Mouse (Mus musculus) embryonic facial prominence, embryonic 15.5 days (tissue): ENCODE measurements around the gene Unc5c. TPM values are rescaled to one million over a fixed set of nuclear protein-coding genes. Genes with fewer than 3 reads are reported as not detected.

Source experiments
- ATAC-seq: fragments of 200-750 bp; cut with Nextera tagmentation; 2 replicates; pipeline ENCODE4 v1.8.0; 2017; ENCODE audit warnings: low read depth, moderate TSS enrichment; ENCODE audit not compliant: insufficient number of reproducible peaks, low FRiP score, low TSS enrichment
- H3K27ac ChIP-seq: fragments of 300-500 bp; sonication (generic); replicated peaks from 2 replicates; pipeline ENCODE4 v1.5.1; 2015; ENCODE audit warnings: mild to moderate bottlenecking, inconsistent platforms
- H3K27me3 ChIP-seq: fragments of 300-500 bp; sonication (generic); 2 replicates; pipeline ENCODE4 v1.6.1; 2015; ENCODE audit warnings: inconsistent platforms
- H3K36me3 ChIP-seq: fragments of 300-500 bp; sonication (generic); 2 replicates; pipeline ENCODE4 v1.6.1; 2015; ENCODE audit warnings: mild to moderate bottlenecking, inconsistent platforms
- H3K4me1 ChIP-seq: fragments of 300-500 bp; sonication (generic); 2 replicates; pipeline ENCODE4 v1.6.1; 2015; ENCODE audit warnings: inconsistent platforms
- H3K4me2 ChIP-seq: fragments of 300-500 bp; sonication (generic); replicated peaks from 2 replicates; pipeline ENCODE4 v1.6.1; 2015; ENCODE audit warnings: mild to moderate bottlenecking, inconsistent platforms
- H3K4me3 ChIP-seq: fragments of 300-500 bp; sonication (generic); replicated peaks from 2 replicates; pipeline ENCODE4 v1.5.1; 2015; ENCODE audit warnings: mild to moderate bottlenecking, inconsistent platforms
- H3K9ac ChIP-seq: fragments of 300-500 bp; sonication (generic); 2 replicates; pipeline ENCODE4 v1.6.1; 2015; ENCODE audit warnings: inconsistent platforms
- H3K9me3 ChIP-seq: fragments of 300-500 bp; sonication (generic); replicated peaks from 2 replicates; pipeline ENCODE4 v1.6.1; 2016; ENCODE audit warnings: inconsistent platforms
- WGBS: fragments of 180-500 bp; shearing (Covaris S2); methylation state at CpG from one replicate; pipeline ENCODE4 v1.1.7; 2015; 5-methylcytosine and 5-hydroxymethylcytosine counted together
- polyA plus RNA-seq: library from polyadenylated mRNA; unstranded; fragments of >200 nt; fragmentation: Nextera tagmentation; extraction: Ambion mirVana; gene quantifications from 2 replicates; pipeline ENCODE4 v1.2.1, GENCODE M21; 2015

The Unc5c gene
- polyA plus RNA-seq, 1 experiment from 2014 or later, result 6.7 TPM

GRCm38 (mm10) chr3:141577382-141577781 is 112.4 kb downstream of the Unc5c start:
- Histone ChIP-seq H3K36me3 (no peaks in the 10 kb centered on the region), H3K4me3 (no peak overlapping the region), H3K9ac (no peak overlapping the region), H3K27me3 (no peaks in the 10 kb centered on the region), H3K4me1 (no peaks in the 10 kb centered on the region), H3K4me2 (no peak overlapping the region), H3K9me3 (no peaks in the 10 kb centered on the region), H3K27ac (no peak overlapping the region)
- ATAC-seq, result no peak
- 46% methylated on average over 2 of the region's 2 CpGs for WGBS

GRCm38 (mm10) chr3:141581190-141581891 is 116.3 kb downstream of the Unc5c start:
- H3K9me3 ChIP-seq, result no peaks in the 10 kb centered on the region
- H3K4me2 ChIP-seq, result no peak overlapping the region
- ATAC-seq, result no peak
- H3K9ac ChIP-seq, result no peak overlapping the region
- H3K36me3 ChIP-seq, result no peaks in the 10 kb centered on the region
- no peaks in the 10 kb centered on the region for H3K27me3 ChIP-seq
- no peaks in the 10 kb centered on the region for H3K4me1 ChIP-seq
- H3K27ac ChIP-seq, result no peak overlapping the region
- H3K4me3 ChIP-seq, result no peak overlapping the region

- no peak overlapping the region for H3K4me2 ChIP-seq
- H3K9ac ChIP-seq, result no peak overlapping the region
Observed at GRCm38 (mm10) chr3:141581892-141582214, 116.8 kb downstream of the Unc5c start.

DNA sequence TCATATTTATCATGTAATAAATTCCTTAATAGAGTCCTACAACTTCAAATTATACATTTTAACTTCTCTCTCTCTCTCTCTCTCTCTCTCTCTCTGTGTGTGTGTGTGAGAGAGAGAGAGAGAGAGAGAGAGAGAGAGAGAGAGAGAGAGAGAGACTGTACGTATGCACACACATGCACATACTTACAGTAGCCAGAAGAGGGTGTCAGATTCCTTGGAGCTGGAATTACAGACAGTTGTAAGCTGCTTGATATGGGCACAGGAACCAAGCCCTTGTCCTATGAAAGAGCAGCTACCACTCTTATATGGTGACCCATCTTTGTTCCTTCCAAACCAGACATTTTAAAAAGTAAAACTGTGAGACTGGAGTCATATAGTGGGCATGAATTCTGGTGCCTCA is 118.2 kb downstream of the Unc5c start:
- H3K9ac ChIP-seq, result no peak overlapping the region
- H3K27me3 ChIP-seq, result no peaks in the 10 kb centered on the region
- H3K36me3 ChIP-seq, result no peaks in the 10 kb centered on the region
- H3K9me3 ChIP-seq, result no peaks in the 10 kb centered on the region
- no peak overlapping the region for H3K27ac ChIP-seq
- no peak for ATAC-seq
- H3K4me3 ChIP-seq, result no peak overlapping the region
- WGBS, result 75% methylated on average over 1 of the region's 1 CpGs
- H3K4me1 ChIP-seq, result no peaks in the 10 kb centered on the region
- H3K4me2 ChIP-seq, result no peak overlapping the region

More at GRCm38 (mm10) chr3:141581892-141582214, 116.8 kb downstream of the Unc5c start:
- Histone ChIP-seq H3K27me3 (no peaks in the 10 kb centered on the region), H3K9me3 (no peaks in the 10 kb centered on the region), H3K4me1 (no peaks in the 10 kb centered on the region), H3K4me3 (no peak overlapping the region), H3K36me3 (no peaks in the 10 kb centered on the region), H3K27ac (no peak overlapping the region)
- ATAC-seq, result no peak

- H3K27ac ChIP-seq, result no peak overlapping the region
- no peaks in the 10 kb centered on the region for H3K27me3 ChIP-seq
- no peaks in the 10 kb centered on the region for H3K36me3 ChIP-seq
- H3K4me2 ChIP-seq, result no peak overlapping the region
- no peaks in the 10 kb centered on the region for H3K9me3 ChIP-seq
- H3K4me1 ChIP-seq, result no peaks in the 10 kb centered on the region
- WGBS, result 61% methylated on average over 4 of the region's 4 CpGs
- ATAC-seq, result no peak
- no peak overlapping the region for H3K4me3 ChIP-seq
- H3K9ac ChIP-seq, result no peak overlapping the region
Observed at GRCm38 (mm10) chr3:141589392-141590012, 124.5 kb downstream of the Unc5c start.

- ATAC-seq, result no peak
- no peak overlapping the region for H3K4me2 ChIP-seq
- no peaks in the 10 kb centered on the region for H3K4me1 ChIP-seq
- no peaks in the 10 kb centered on the region for H3K27me3 ChIP-seq
- no peaks in the 10 kb centered on the region for H3K9me3 ChIP-seq
- H3K9ac ChIP-seq, result no peak overlapping the region
- no peak overlapping the region for H3K27ac ChIP-seq
- H3K4me3 ChIP-seq, result no peak overlapping the region
- no peaks in the 10 kb centered on the region for H3K36me3 ChIP-seq
- 71% methylated on average over 5 of the region's 5 CpGs for WGBS
Observed at GRCm38 (mm10) chr3:141593249-141593648, 128.2 kb downstream of the Unc5c start.

- Histone ChIP-seq H3K27ac (no peak overlapping the region), H3K9ac (no peak overlapping the region), H3K9me3 (no peaks in the 10 kb centered on the region), H3K27me3 (no peaks in the 10 kb centered on the region), H3K4me1 (no peaks in the 10 kb centered on the region), H3K4me2 (no peak overlapping the region), H3K4me3 (no peak overlapping the region), H3K36me3 (no peaks in the 10 kb centered on the region)
- no peak for ATAC-seq
- WGBS, result 79% methylated on average over 5 of the region's 5 CpGs
Observed at GRCm38 (mm10) chr3:141594120-141594519, 129.1 kb downstream of the Unc5c start.

GRCm38 (mm10) chr3:141595073-141595472 is 130.1 kb downstream of the Unc5c start:
- no peak overlapping the region for H3K9ac ChIP-seq
- H3K9me3 ChIP-seq, result no peaks in the 10 kb centered on the region
- H3K4me3 ChIP-seq, result no peak overlapping the region
- H3K36me3 ChIP-seq, result no peaks in the 10 kb centered on the region
- no peak for ATAC-seq
- no peak overlapping the region for H3K4me2 ChIP-seq
- no peaks in the 10 kb centered on the region for H3K27me3 ChIP-seq
- 0 out of 2 replicates have a peak, but pooled peaks cover 3% of the 10 kb centered on the region for H3K4me1 ChIP-seq
- H3K27ac ChIP-seq, result no peak overlapping the region
- WGBS, result 47% methylated on average over 3 of the region's 3 CpGs

DNA sequence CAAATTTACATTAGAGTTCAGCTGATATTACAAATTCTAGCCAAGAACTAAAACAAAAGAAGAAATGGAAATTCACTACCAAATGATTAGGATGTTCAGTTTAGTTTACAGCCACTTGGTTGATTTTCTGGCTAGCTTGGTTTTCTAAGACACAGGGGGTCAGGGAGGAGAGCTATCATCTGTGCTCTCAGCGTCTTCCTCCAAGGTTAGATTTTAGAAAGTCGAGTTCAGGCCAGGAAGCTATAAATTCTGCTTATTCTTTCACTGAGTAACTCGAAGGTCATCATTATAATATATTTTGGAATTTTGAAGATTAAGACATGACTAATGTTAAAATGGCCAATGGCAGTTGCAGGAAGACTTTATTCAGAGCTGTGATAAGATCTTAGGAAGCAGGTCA is 131.4 kb downstream of the Unc5c start:
- no peaks in the 10 kb centered on the region for H3K9me3 ChIP-seq
- H3K4me3 ChIP-seq, result no peak overlapping the region
- 75% methylated on average over 3 of the region's 3 CpGs for WGBS
- no peaks in the 10 kb centered on the region for H3K27me3 ChIP-seq
- no peak overlapping the region for H3K4me2 ChIP-seq
- no peak overlapping the region for H3K27ac ChIP-seq
- H3K4me1 ChIP-seq, result peaks cover 10% of the 10 kb centered on the region; the same call in 1 of the 2 replicates
- no peak overlapping the region for H3K9ac ChIP-seq
- no peaks in the 10 kb centered on the region for H3K36me3 ChIP-seq
- no peak for ATAC-seq

DNA sequence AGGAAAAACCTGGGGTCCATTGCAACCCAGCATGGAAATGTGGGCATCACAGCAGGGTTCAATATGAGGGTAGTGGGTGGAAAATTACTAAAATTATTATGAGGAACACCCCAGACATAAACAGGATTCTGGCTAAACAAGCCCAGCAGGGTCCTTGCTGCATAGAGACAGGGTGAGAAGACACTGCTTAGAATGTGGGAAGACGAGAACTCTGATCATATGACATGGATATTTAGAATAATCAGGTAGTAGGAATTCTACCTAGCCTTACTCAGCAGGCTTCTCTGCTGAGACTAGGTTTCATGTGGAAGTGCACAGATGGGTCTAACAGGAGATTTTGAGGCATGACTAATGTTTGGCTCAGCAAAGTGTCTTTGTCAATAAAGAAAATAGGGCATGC is 131.9 kb downstream of the Unc5c start:
- H3K27ac ChIP-seq, result no peak overlapping the region
- ATAC-seq, result no peak

GRCm38 (mm10) chr3:141597974-141598373 is 133.0 kb downstream of the Unc5c start:
- 40% methylated on average over 2 of the region's 2 CpGs for WGBS
- Histone ChIP-seq H3K36me3 (no peaks in the 10 kb centered on the region), H3K4me1 (peaks cover 10% of the 10 kb centered on the region; the same call in 1 of the 2 replicates), H3K27ac (no peak overlapping the region), H3K9ac (no peak overlapping the region), H3K9me3 (no peaks in the 10 kb centered on the region), H3K4me2 (no peak overlapping the region), H3K4me3 (no peak overlapping the region), H3K27me3 (no peaks in the 10 kb centered on the region)
- no peak for ATAC-seq

More for the DNA sequence above, 131.9 kb downstream of the Unc5c start:
- no peaks in the 10 kb centered on the region for H3K27me3 ChIP-seq
- no peaks in the 10 kb centered on the region for H3K36me3 ChIP-seq
- H3K4me1 ChIP-seq, result peaks cover 10% of the 10 kb centered on the region; the same call in 1 of the 2 replicates
- no peak overlapping the region for H3K4me2 ChIP-seq
- H3K9me3 ChIP-seq, result no peaks in the 10 kb centered on the region
- H3K4me3 ChIP-seq, result no peak overlapping the region
- WGBS, result 46% methylated on average over 1 of the region's 1 CpGs
- H3K9ac ChIP-seq, result no peak overlapping the region

GRCm38 (mm10) chr3:141598936-141599335 is 133.9 kb downstream of the Unc5c start:
- Histone ChIP-seq H3K27me3 (no peaks in the 10 kb centered on the region), H3K4me3 (no peak overlapping the region), H3K4me2 (no peak overlapping the region), H3K9me3 (no peaks in the 10 kb centered on the region), H3K36me3 (no peaks in the 10 kb centered on the region), H3K9ac (no peak overlapping the region), H3K4me1 (peaks cover 10% of the 10 kb centered on the region; the same call in 1 of the 2 replicates), H3K27ac (no peak overlapping the region)
- 80% methylated on average over 2 of the region's 2 CpGs for WGBS
- no peak for ATAC-seq
